Mouse (Mus musculus): Measurements from ENCODE around the gene L3mbtl4. TPM values are rescaled to one million over a fixed set of nuclear protein-coding genes. Genes with fewer than 3 reads are reported as not detected.

Gene L3mbtl4
- total and polyA plus RNA-seq, 2 experiments from 2014 or later = not detected

DNA sequence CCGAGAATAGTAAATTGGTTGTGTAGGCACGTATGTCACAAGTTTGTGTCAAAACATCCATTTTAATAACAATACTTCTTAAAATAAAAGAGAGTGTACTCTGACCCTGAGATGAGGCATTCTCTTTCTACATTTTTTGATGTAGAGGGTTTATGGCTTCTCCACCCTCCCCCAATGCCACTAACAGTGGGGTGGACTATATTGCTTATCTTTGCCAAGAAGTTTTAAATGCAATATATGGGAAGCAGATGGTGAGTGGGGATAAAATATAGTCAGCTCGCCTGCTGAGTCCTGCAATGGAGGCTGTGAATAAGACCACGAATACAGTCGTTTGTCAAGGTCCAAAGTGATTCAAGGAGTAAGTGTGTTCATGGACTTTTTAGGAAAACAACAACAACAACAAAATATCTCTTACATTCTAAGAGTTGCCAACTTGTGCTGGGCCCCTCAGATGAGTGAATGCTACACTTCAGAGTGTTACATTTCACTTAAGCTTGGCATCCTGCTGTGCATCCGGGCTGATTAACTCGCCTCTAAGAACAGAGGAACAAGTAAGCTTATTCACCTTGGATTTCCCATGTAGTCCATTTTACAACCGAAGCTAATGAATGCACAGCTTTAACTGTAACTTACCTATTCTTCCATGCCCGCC is 18.2 kb downstream of the L3mbtl4 start:
- no peaks in the 10 kb centered on the region for H3K36me3 ChIP-seq (replicated peaks; ENCODE audit: control insufficient read depth, insufficient read depth, low read length)
- no peak overlapping the region for H3K4me3 ChIP-seq (ENCODE audit: low read depth, low read length)
- no peaks in the 10 kb centered on the region for H3K4me1 ChIP-seq (ENCODE audit: control insufficient read depth, insufficient read depth)
- DNase-seq (ENCODE audit: low spot score) (no peak), ATAC-seq (ENCODE audit: insufficient read depth, low read depth) (no peak)
- no peak for TF ChIP-seq EP300 (IDR thresholded peaks at IDR 0.05; ENCODE audit: low read depth)
- TF ChIP-seq CTCF (IDR thresholded peaks at IDR 0.05; ENCODE audit: low read depth) = no peak
- H3K9ac ChIP-seq (replicated peaks; ENCODE audit: low read depth, low read length) = no peak overlapping the region
- H3K27ac ChIP-seq (ENCODE audit: low read depth) = no peak overlapping the region
- 60% methylated on average over 9 of the region's 9 CpGs for WGBS
- no peak overlapping the region for H3K4me2 ChIP-seq (ENCODE audit: low read depth, low read length)
- no peaks in the 10 kb centered on the region; the same call in none of the 2 replicates for H3K9me3 ChIP-seq (replicated peaks; ENCODE audit: control insufficient read depth, low read length)
- no peaks in the 10 kb centered on the region for H3K27me3 ChIP-seq (ENCODE audit: control insufficient read depth, insufficient read depth, low read length)

DNA sequence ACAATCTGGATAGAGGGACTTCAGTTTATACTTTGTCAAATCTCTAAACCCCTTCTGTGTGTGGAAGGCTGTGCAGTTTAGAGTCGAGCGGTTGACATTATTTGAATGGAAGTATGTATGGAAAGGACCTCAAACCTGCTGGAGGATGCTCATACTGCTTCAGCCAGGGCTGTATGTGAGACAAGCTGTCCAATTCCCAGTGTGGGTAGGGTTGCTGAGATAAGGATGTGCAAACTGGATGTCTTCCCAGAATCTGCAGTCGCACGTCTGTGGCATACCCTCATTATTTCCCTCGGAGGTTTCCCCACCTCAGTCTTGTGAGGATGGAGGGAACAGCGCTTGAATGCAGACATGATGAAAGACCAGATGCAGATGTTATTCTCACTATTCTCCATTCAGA is 34.8 kb downstream of the L3mbtl4 start:
- ATAC-seq (ENCODE audit: insufficient read depth, low read depth) = no peak
- Histone ChIP-seq H3K9me3 (replicated peaks; ENCODE audit: control insufficient read depth, low read length) (no peaks in the 10 kb centered on the region), H3K36me3 (replicated peaks; ENCODE audit: control insufficient read depth, insufficient read depth, low read length) (no peaks in the 10 kb centered on the region), H3K4me3 (ENCODE audit: low read depth, low read length) (no peak overlapping the region), H3K9ac (replicated peaks; ENCODE audit: low read depth, low read length) (no peak overlapping the region), H3K27ac (ENCODE audit: low read depth) (no peak overlapping the region), H3K4me1 (ENCODE audit: control insufficient read depth, insufficient read depth) (no peaks in the 10 kb centered on the region), H3K27me3 (ENCODE audit: control insufficient read depth, insufficient read depth, low read length) (no peaks in the 10 kb centered on the region), H3K4me2 (ENCODE audit: low read depth, low read length) (no peak overlapping the region)
- WGBS = 49% methylated on average over 6 of the region's 6 CpGs
- TF ChIP-seq EP300 (IDR thresholded peaks at IDR 0.05; ENCODE audit: low read depth) (no peak), CTCF (IDR thresholded peaks at IDR 0.05; ENCODE audit: low read depth) (no peak)
- DNase-seq (ENCODE audit: low spot score) = no peak

DNA sequence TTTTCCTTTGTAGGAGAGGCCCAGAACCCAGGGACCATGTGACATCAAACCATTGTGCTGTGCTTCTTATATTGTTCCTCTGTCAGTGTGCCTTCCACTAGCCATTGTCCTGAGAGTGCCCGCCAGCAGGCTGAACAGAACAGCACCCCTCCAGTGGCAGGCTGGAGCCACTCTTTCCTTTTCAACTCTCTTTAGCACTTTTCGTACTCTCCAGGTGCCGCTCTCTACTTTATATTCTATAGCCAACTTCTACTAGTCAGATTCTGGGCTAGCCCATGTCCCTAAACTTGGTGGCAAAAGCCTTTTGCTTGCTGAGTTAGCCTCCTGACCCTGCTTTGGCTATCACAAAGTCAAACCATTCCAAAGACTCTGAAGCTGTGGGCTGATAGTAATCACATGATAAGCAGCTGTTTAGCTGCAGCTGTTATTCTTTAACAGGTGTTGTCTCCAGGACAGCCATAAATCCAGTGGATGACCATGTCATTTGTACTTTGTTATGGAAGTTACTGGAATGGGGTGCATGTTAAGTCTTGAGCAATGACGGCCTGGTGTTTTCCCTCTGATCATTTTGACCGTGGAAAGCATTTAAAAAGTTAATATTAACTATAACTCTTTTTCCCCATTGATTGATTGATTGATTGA is 38.8 kb downstream of the L3mbtl4 start:
- H3K9me3 ChIP-seq (replicated peaks; ENCODE audit: control insufficient read depth, low read length) = no peaks in the 10 kb centered on the region
- DNase-seq (ENCODE audit: low spot score) = no peak
- H3K4me2 ChIP-seq (ENCODE audit: low read depth, low read length) = no peak overlapping the region
- no peak overlapping the region for H3K4me3 ChIP-seq (ENCODE audit: low read depth, low read length)
- H3K36me3 ChIP-seq (replicated peaks; ENCODE audit: control insufficient read depth, insufficient read depth, low read length) = no peaks in the 10 kb centered on the region
- TF ChIP-seq EP300 (IDR thresholded peaks at IDR 0.05; ENCODE audit: low read depth) = no peak
- TF ChIP-seq CTCF (IDR thresholded peaks at IDR 0.05; ENCODE audit: low read depth) = no peak
- H3K9ac ChIP-seq (replicated peaks; ENCODE audit: low read depth, low read length) = no peak overlapping the region
- H3K4me1 ChIP-seq (ENCODE audit: control insufficient read depth, insufficient read depth) = no peaks in the 10 kb centered on the region
- H3K27me3 ChIP-seq (ENCODE audit: control insufficient read depth, insufficient read depth, low read length) = no peaks in the 10 kb centered on the region
- 82% methylated on average over 5 of the region's 5 CpGs for WGBS
- no peak overlapping the region for H3K27ac ChIP-seq (ENCODE audit: low read depth)
- ATAC-seq (ENCODE audit: insufficient read depth, low read depth) = no peak

- no peaks in the 10 kb centered on the region for H3K36me3 ChIP-seq (replicated peaks; ENCODE audit: control insufficient read depth, insufficient read depth, low read length)
- ATAC-seq (ENCODE audit: insufficient read depth, low read depth) (no peak), DNase-seq (ENCODE audit: low spot score) (no peak)
- no peaks in the 10 kb centered on the region for H3K4me1 ChIP-seq (ENCODE audit: control insufficient read depth, insufficient read depth)
- WGBS = 52% methylated on average over 8 of the region's 8 CpGs
- no peaks in the 10 kb centered on the region for H3K9me3 ChIP-seq (replicated peaks; ENCODE audit: control insufficient read depth, low read length)
- H3K4me3 ChIP-seq (ENCODE audit: low read depth, low read length) = no peak overlapping the region
- no peak overlapping the region for H3K4me2 ChIP-seq (ENCODE audit: low read depth, low read length)
- no peaks in the 10 kb centered on the region for H3K27me3 ChIP-seq (ENCODE audit: control insufficient read depth, insufficient read depth, low read length)
- TF ChIP-seq CTCF (IDR thresholded peaks at IDR 0.05; ENCODE audit: low read depth) = no peak
- TF ChIP-seq EP300 (IDR thresholded peaks at IDR 0.05; ENCODE audit: low read depth) = no peak
- no peak overlapping the region for H3K27ac ChIP-seq (ENCODE audit: low read depth)
- no peak overlapping the region for H3K9ac ChIP-seq (replicated peaks; ENCODE audit: low read depth, low read length)
These were observed 47.3 kb downstream of the L3mbtl4 start for GRCm38 (mm10) chr17:68320940-68321339.

DNA sequence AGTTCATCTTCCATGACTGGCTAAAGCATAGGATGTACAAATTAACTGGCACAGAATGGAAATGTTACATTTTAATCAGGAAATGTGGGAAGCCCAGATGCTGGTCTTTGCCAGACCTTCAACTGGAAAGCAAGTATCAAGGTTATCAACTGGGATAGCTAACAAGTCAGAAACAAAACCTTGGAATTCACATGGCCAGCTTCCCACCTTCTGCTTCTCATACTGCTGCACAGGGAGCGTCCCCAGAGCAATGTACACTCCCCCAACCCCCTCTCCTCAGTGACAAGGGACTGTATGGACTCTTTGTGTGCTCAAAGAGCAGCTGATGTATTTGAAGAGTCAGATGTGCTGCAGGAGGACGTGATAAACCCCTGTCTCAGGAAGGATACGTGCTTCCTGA is 49.0 kb downstream of the L3mbtl4 start:
- no peaks in the 10 kb centered on the region for H3K36me3 ChIP-seq (replicated peaks; ENCODE audit: control insufficient read depth, insufficient read depth, low read length)
- TF ChIP-seq CTCF (IDR thresholded peaks at IDR 0.05; ENCODE audit: low read depth) = no peak
- no peak for TF ChIP-seq EP300 (IDR thresholded peaks at IDR 0.05; ENCODE audit: low read depth)
- no peak overlapping the region for H3K9ac ChIP-seq (replicated peaks; ENCODE audit: low read depth, low read length)
- no peaks in the 10 kb centered on the region for H3K27me3 ChIP-seq (ENCODE audit: control insufficient read depth, insufficient read depth, low read length)
- 32% methylated on average over 3 of the region's 3 CpGs for whole genome bisulfite sequencing
- no peak for ATAC-seq (ENCODE audit: insufficient read depth, low read depth)
- no peak overlapping the region for H3K4me2 ChIP-seq (ENCODE audit: low read depth, low read length)
- DNase-seq (ENCODE audit: low spot score) = no peak
- no peak overlapping the region for H3K4me3 ChIP-seq (ENCODE audit: low read depth, low read length)
- H3K27ac ChIP-seq (ENCODE audit: low read depth) = no peak overlapping the region
- H3K9me3 ChIP-seq (replicated peaks; ENCODE audit: control insufficient read depth, low read length) = no peaks in the 10 kb centered on the region
- no peaks in the 10 kb centered on the region for H3K4me1 ChIP-seq (ENCODE audit: control insufficient read depth, insufficient read depth)

All from heart, postnatal 0 days (tissue).